Mouse (Mus musculus) midbrain, postnatal 0 days (tissue): ENCODE measurements around the gene Golgb1. TPM values are rescaled to one million over a fixed set of nuclear protein-coding genes. Genes with fewer than 3 reads are reported as not detected.

Experiments
- ATAC-seq: fragments of 200-750 bp; cut with Nextera tagmentation; 2 replicates; pipeline ENCODE4 v1.8.0; 2017; ENCODE audit warnings: moderate number of reproducible peaks, mild to moderate bottlenecking, moderate TSS enrichment, moderate library complexity; ENCODE audit not compliant: low FRiP score
- DNase-seq: peaks from one replicate; pipeline ENCODE4 v3.0.0-alpha.2; 2015; ENCODE audit warnings: low spot score
- H3K27ac ChIP-seq: fragments of 300-500 bp; sonication (generic); 2 replicates; pipeline ENCODE4 v1.5.1; 2014; ENCODE audit warnings: low read depth, mild to moderate bottlenecking, low read length, mixed read lengths
- H3K27me3 ChIP-seq: fragments of 300-500 bp; sonication (generic); 2 replicates; pipeline ENCODE4 v1.6.1; 2014; ENCODE audit warnings: low read length, control low read depth, mixed read lengths; ENCODE audit not compliant: insufficient read depth
- H3K36me3 ChIP-seq: fragments of 300-500 bp; sonication (generic); 2 replicates; pipeline ENCODE4 v1.6.1; 2014; ENCODE audit warnings: low read length, control low read depth, mixed read lengths; ENCODE audit not compliant: insufficient read depth
- H3K4me1 ChIP-seq: fragments of 300-500 bp; sonication (generic); 2 replicates; pipeline ENCODE4 v1.6.1; 2014; ENCODE audit warnings: mild to moderate bottlenecking, control low read depth, antibody characterized with exemption, low read length, mixed read lengths; ENCODE audit not compliant: insufficient read depth
- H3K4me2 ChIP-seq: fragments of 300-500 bp; sonication (generic); 2 replicates; pipeline ENCODE4 v1.6.1; 2014; ENCODE audit warnings: low read depth, mild to moderate bottlenecking, low read length, mixed read lengths; ENCODE audit not compliant: poor library complexity, severe bottlenecking
- H3K4me3 ChIP-seq: fragments of 300-500 bp; sonication (generic); 2 replicates; pipeline ENCODE4 v1.5.1; 2014; ENCODE audit warnings: low read depth, mild to moderate bottlenecking, low read length, moderate library complexity
- H3K9ac ChIP-seq: fragments of 300-500 bp; sonication (generic); replicated peaks from 2 replicates; pipeline ENCODE4 v1.6.1; 2014; ENCODE audit warnings: mild to moderate bottlenecking, low read length, moderate library complexity, mixed read lengths; ENCODE audit not compliant: poor library complexity, severe bottlenecking
- H3K9me3 ChIP-seq: fragments of 300-500 bp; sonication (generic); 2 replicates; pipeline ENCODE4 v1.6.1; 2016; ENCODE audit warnings: low read length, control low read depth
- CTCF ChIP-seq: IDR thresholded peaks from 2 replicates; pipeline ENCODE4 v1.5.1; 2016; ENCODE audit warnings: antibody characterized with exemption, mild to moderate bottlenecking
- WGBS: fragments of 180-500 bp; shearing (Covaris S2); extraction: QIAGEN DNeasy Blood & Tissue Kit; methylation state at CpG from one replicate; pipeline ENCODE4 v1.1.7; 2014; 5-methylcytosine and 5-hydroxymethylcytosine counted together
- polyA plus RNA-seq: library from polyadenylated mRNA; unstranded; fragments of >200 nt; fragmentation: Nextera tagmentation; extraction: Ambion mirVana; gene quantifications from 2 replicates; pipeline ENCODE4 v1.2.1, GENCODE M21; 2015
- total RNA-seq: library from RNA; depleted of rRNA; stranded (reverse); fragments of >200 nt; gene quantifications from 2 replicates; pipeline ENCODE4 v1.2.3, GENCODE M21; 2014

Gene Golgb1
- total and polyA plus RNA-seq, 2 experiments from 2014 or later = 41.3 to 101 TPM

DNA sequence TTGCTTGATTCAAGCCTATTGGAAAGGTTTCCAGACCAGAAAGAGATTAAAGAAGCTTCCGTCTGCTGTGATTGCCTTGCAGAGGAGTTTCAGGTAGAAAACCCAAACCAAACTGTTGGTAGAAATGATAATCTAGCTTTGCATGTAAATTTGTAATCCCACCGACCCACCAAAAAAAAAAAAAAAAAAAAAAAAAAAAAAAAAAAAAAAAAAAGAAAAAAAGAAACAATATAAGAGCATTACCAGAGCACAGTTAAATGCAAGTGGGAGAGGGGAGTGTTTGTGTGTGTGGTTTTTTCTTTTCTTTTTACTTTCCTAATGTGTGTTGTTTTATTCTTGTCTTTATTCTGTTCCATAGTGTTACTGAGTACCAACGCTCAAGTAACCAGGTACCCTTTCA is 23.7 kb upstream of the Golgb1 start:
- no peak for ATAC-seq
- Histone ChIP-seq H3K4me1 (no peaks in the 10 kb centered on the region), H3K9me3 (no peaks in the 10 kb centered on the region), H3K36me3 (peaks cover 15% of the 10 kb centered on the region; the same call in 1 of the 2 replicates), H3K9ac (no peak overlapping the region), H3K27me3 (no peaks in the 10 kb centered on the region), H3K27ac (no peak overlapping the region), H3K4me2 (no peak overlapping the region), H3K4me3 (no peak overlapping the region)
- TF ChIP-seq CTCF = no peak
- 94% methylated on average over 3 of the region's 3 CpGs for WGBS
- no peak for DNase-seq

DNA sequence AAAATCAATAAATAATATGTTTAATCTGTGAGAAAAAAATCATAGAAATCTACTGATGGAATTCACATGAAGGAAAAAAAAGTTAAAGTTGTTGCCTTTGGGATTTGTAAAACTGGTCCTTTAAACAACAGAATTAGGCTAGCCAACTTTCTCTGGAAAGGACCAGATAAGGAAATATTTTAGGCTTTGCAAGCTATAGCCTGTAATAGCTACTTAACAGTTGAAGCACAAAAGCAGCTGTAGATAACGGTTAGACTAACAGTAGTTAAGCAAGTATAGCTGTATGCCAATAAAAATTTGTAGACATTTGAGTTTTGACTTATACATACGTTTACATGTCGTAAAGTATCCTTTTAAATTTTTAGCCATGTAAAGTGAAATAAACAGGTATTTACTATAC is 11.4 kb upstream of the Golgb1 start:
- no peak for ATAC-seq
- 97% methylated on average over 3 of the region's 3 CpGs for WGBS
- Histone ChIP-seq H3K9ac (no peak overlapping the region), H3K4me3 (no peak overlapping the region), H3K4me2 (no peak overlapping the region), H3K4me1 (no peaks in the 10 kb centered on the region), H3K27me3 (no peaks in the 10 kb centered on the region), H3K36me3 (0 out of 2 replicates have a peak, but pooled peaks cover 4% of the 10 kb centered on the region), H3K27ac (no peak overlapping the region), H3K9me3 (no peaks in the 10 kb centered on the region)
- no peak for TF ChIP-seq CTCF
- no peak for DNase-seq

DNA sequence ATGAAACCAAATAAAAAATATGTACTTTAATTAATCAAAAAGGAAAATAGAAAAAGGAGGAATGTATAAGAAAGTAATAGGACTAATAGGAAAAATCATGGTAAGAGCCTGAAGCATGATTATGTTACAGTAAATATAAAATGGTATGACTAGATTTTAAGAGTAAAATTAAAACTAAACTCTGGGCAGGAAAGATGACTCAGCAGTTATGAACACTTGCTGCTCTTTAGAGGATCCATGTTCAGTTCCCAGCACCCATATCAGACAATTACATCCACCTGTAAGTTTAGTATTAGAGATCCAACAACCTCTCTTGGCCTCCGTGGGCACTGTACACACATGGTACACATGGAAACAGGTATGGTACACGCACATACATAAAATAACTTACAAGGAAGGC is 5.5 kb upstream of the Golgb1 start:
- DNase-seq (no peak), ATAC-seq (no peak)
- Histone ChIP-seq H3K4me3 (no peak overlapping the region), H3K27ac (no peak overlapping the region), H3K4me1 (0 out of 2 replicates have a peak, but pooled peaks cover 4% of the 10 kb centered on the region), H3K36me3 (peaks cover 9% of the 10 kb centered on the region), H3K4me2 (no peak overlapping the region), H3K9ac (no peak overlapping the region), H3K9me3 (no peaks in the 10 kb centered on the region), H3K27me3 (no peaks in the 10 kb centered on the region)
- TF ChIP-seq CTCF = no peak
- WGBS = 96% methylated on average over 2 of the region's 2 CpGs

DNA sequence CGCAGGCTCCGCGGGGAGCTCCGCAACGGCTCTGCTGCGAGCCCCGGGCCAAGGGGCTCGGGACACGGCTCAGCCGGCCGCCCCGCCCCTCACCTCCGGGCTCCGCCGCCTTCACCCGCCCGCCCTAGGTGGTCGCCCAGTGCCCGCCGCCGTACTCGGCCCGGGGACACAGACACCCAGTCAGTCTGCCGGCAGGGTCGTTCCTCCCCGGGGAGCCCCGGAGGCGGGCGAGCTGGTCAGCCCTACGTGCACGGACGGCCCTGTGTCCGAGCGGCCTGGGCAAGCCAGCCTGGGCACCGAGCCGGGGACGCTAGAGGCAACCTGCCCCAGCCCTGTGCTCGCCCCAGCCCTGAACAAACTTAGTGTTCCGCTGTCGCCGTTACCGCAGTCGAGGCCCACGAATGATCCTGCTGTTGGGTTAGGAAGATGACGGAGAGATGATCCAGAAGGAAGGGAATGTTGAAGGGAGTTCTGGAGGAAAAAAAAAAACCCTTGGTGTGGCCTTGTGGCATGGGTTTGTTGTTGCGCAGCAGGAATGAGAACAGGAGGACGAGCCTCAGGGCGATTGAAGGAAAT is 424 bp downstream of the Golgb1 start:
- Histone ChIP-seq H3K9me3 (no peaks in the 10 kb centered on the region), H3K27ac (peak overlapping the region; percentile 82), H3K4me2 (peak overlapping the region; percentile 66), H3K4me1 (0 out of 2 replicates have a peak, but pooled peaks cover 6% of the 10 kb centered on the region), H3K9ac (peak overlapping the region; percentile 84), H3K4me3 (peak overlapping the region; percentile 84), H3K36me3 (peaks cover 7% of the 10 kb centered on the region), H3K27me3 (no peaks in the 10 kb centered on the region)
- under 1% methylated on average over 35 of the region's 48 CpGs for WGBS
- no peak for TF ChIP-seq CTCF
- ATAC-seq = peak; percentile 66
- peak; percentile 19 for DNase-seq

DNA sequence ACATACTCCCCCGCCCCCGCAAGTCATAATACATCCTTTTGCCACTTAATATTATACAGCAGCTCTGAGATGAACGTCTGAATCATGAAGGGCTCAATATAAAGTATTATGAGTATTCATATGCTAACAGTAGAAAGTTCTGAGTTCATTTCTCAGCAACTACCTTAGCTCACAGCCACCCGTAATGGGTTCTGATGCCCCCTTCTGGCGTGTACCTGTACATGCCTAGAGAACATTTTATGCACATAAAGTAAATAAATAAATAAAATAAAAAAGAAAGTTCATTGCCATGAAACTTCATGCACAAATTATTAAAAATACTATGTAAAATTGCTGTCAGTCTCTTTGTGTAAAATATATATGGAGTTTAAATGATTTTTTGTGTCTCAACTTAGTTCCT is 2.4 kb downstream of the Golgb1 start:
- ATAC-seq = no peak
- H3K4me1 ChIP-seq = 0 out of 2 replicates have a peak, but pooled peaks cover 6% of the 10 kb centered on the region
- TF ChIP-seq CTCF = no peak
- WGBS = 79% methylated on average over 5 of the region's 5 CpGs
- H3K9me3 ChIP-seq = no peaks in the 10 kb centered on the region
- peaks cover 1% of the 10 kb centered on the region for H3K36me3 ChIP-seq
- no peak overlapping the region for H3K9ac ChIP-seq
- H3K27ac ChIP-seq = no peak overlapping the region
- no peak for DNase-seq
- H3K27me3 ChIP-seq = no peaks in the 10 kb centered on the region
- no peak overlapping the region for H3K4me3 ChIP-seq
- H3K4me2 ChIP-seq = no peak overlapping the region

DNA sequence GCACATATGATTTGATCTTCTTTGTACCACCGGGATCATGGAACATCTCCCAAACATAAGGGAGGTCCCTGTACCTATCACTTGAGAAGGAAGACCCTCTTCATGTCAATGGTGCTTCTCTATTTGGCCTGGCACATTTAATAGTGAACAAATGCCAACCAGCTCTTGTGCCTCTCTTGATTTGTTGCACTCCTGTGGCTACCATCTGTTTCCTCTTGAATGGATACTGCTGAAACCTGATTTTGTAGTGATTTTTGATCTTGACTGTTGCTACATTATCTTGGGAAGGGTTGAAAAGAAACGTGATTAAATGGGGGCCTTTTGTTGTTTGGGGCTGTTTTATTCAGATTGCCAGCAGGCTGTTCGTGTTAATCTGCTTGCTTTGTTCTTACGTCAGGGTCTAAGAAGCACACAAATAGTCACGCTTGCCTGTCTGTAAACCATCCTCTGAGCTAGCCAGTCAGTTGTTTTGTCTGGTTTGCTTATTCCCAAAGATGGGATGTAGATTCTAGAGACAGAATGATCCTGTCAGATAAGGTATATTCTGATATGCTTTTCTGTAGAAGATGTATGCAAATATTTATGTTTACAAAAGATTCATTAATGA is 7.9 kb downstream of the Golgb1 start:
- Histone ChIP-seq H3K4me3 (no peak overlapping the region), H3K36me3 (peaks cover 7% of the 10 kb centered on the region; the same call in 1 of the 2 replicates), H3K9me3 (no peaks in the 10 kb centered on the region), H3K27me3 (no peaks in the 10 kb centered on the region), H3K4me1 (no peaks in the 10 kb centered on the region), H3K4me2 (no peak overlapping the region), H3K9ac (no peak overlapping the region), H3K27ac (no peak overlapping the region)
- no peak for TF ChIP-seq CTCF
- ATAC-seq = no peak; the same call in 1 of the 2 replicates
- peak; percentile 36 for DNase-seq
- 28% methylated on average over 5 of the region's 5 CpGs for WGBS
